Mouse (Mus musculus) heart, adult 2 months (tissue): ENCODE measurements at regions not wholly inside any gene's neighbourhood (a gene's known extent, or its start where the extent isn't known, plus 50 kb on each side); places are given as distances from the start of the nearest gene placed in this dataset.

Source experiments
- CTCF ChIP-seq: fragments of 200-600 bp; IDR thresholded peaks from 2 replicates; pipeline ENCODE4 v1.8.1; 2022; ENCODE audit warnings: antibody characterized with exemption, mild to moderate bottlenecking, moderate library complexity
- EP300 ChIP-seq: fragments of 200-500 bp; IDR thresholded peaks from 2 replicates; pipeline ENCODE4 v1.6.1; 2011; ENCODE audit warnings: low read depth, low read length, control low read depth; ENCODE audit not compliant: insufficient read depth

GRCm38 (mm10) chr6:67140645-67141250, 97.2 kb upstream of the Serbp1 start:
- TF ChIP-seq CTCF (no peak), EP300 (no peak)
